Mouse (Mus musculus): ENCODE results near the gene Gpatch3. TPM values are rescaled to one million over a fixed set of nuclear protein-coding genes. Genes with fewer than 3 reads are reported as not detected.
A peak's percentile ranks its signal among the peaks of the same experiment; 100 is the strongest.

Gpatch3 gene
- 5.8 and 7.3 TPM in 2 replicates for polyA plus RNA-seq (2015; fragmentation: Nextera tagmentation; extraction: Ambion mirVana)

DNA sequence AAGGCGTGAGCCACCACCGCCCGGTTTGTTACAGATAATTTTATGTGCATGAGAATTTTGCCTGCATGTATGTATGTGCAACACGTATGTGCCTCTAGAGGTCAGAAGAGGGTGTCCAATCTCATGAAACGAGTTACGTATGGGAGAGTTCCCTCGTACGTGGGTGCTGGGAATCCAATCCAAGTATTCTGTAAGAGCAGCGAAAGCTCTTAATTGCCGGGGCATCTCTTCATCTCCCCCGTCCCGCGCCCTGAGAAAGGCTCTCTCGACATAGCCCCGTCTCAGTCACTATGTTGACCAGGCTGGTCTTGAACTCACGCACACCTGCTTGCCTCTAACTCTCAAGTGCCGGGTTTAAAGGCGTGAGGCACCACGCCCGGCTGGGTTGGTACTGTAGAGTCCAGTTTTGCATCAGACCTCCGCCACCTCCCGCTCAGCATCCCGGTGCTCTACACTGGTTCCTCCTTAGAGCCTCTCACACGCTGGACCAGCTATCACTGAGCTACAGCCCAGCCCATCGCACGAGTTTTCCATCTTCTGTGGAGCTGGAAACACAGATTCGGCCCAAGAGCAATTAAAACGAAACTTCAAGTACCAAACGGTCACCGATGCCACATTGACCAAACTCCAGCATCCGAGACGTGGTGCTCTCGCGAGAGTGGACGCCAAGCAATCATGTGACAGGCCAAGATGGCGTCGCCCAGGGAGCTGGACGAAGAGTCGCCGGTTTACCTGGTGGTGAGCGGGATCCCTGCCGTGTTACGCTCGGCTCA, at the start of gene Gpatch3:
Gene Gpatch3, plus strand, starts transcription at position 676 of the 773 bp plus-strand sequence.
- WGBS = 6% methylated on average over 44 of the region's 44 CpGs
- Histone ChIP-seq H3K4me3 (peak within 1 kb of the TSS; percentile 99), H3K36me3 (peaks cover 16% of the 10 kb centered on the region), H3K27me3 (no peaks in the 10 kb centered on the region), H3K27ac (peak within 1 kb of the TSS; percentile 90), H3K9ac (peak within 1 kb of the TSS; percentile 86), H3K4me2 (peak within 1 kb of the TSS; percentile 88), H3K4me1 (peaks cover 10% of the 10 kb centered on the region; the same call in 1 of the 2 replicates), H3K9me3 (no peaks in the 10 kb centered on the region)
- ATAC-seq (ENCODE audit: insufficient number of reproducible peaks, low FRiP score, low TSS enrichment, low read depth) = peak; percentile 86

DNA sequence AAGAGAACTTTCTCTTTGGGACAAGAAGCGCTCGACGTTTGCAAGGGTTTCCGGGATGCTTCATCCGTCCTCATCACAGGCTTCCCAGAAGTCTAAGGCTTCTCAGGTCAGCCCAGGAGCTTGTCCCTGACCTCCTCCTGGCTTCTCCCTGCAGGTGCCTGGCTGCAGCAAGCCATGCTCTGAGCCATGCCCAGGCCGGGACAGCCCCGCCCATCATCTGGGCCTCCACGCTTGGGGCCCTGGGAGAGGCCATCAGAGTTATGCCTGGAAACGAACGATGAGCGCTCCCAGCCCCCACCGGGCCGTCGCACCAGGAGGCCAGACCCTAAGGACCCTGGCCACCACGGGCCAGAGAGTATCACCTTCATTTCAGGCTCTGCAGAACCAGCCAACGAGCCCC, 46.8 kb upstream of the Gpatch3 start:
- H3K36me3 ChIP-seq = peaks cover 46% of the 10 kb centered on the region
- H3K9ac ChIP-seq = no peak overlapping the region
- no peak overlapping the region for H3K4me3 ChIP-seq
- no peaks in the 10 kb centered on the region; the same call in 1 of the 2 replicates for H3K4me1 ChIP-seq
- H3K27ac ChIP-seq = no peak overlapping the region
- H3K27me3 ChIP-seq = no peaks in the 10 kb centered on the region
- H3K4me2 ChIP-seq = no peak overlapping the region
- H3K9me3 ChIP-seq = no peaks in the 10 kb centered on the region
- 75% methylated on average over 16 of the region's 16 CpGs for WGBS
- ATAC-seq (ENCODE audit: insufficient number of reproducible peaks, low FRiP score, low TSS enrichment, low read depth) = no peak

DNA sequence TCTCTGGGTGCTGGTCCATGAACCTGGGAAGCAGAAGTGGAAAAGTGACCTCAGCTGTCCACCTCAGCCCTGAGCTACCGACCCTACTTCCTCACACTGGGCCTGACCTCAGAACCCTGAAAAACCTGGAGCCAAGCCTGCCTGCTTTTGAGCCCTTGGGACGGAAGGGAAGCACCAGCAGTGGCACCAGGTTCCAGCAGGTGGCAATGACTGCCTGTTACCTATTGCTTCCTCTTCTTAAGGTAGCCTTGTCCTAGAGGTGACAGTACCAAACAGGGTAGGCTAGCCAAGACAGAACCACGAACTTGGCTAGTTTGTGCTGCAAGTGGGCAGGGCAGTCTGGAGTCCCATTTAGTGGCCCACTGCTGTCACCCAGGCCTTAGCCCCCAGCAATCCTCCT, 41.8 kb upstream of the Gpatch3 start:
- no peak overlapping the region for H3K9ac ChIP-seq
- peaks cover 93% of the 10 kb centered on the region for H3K36me3 ChIP-seq
- no peak overlapping the region for H3K27ac ChIP-seq
- H3K9me3 ChIP-seq = no peaks in the 10 kb centered on the region
- no peaks in the 10 kb centered on the region; the same call in 1 of the 2 replicates for H3K4me1 ChIP-seq
- 87% methylated on average over 3 of the region's 3 CpGs for WGBS
- H3K4me2 ChIP-seq = no peak overlapping the region
- ATAC-seq (ENCODE audit: insufficient number of reproducible peaks, low FRiP score, low TSS enrichment, low read depth) = no peak
- no peaks in the 10 kb centered on the region for H3K27me3 ChIP-seq
- no peak overlapping the region for H3K4me3 ChIP-seq

DNA sequence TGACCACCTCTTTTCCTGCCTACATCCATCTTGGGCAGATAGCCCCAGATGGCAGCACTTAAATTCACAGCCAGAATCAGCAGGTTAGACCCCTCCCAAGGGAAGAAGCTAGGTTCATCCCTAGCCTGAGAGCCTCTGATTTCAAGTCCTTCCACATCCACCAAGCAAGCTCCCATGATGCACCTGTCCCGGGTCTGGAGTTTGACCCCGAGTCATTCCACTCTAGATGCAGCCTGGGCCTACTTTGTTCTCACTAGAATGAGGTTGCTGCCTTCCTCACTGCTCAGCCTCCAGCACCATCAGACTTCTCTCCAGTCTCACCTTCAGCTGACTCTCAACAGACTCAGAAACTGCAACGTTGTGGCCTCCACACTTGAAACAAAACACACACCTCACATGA, 38.5 kb upstream of the Gpatch3 start:
- no peaks in the 10 kb centered on the region for H3K4me1 ChIP-seq
- no peak overlapping the region for H3K27ac ChIP-seq
- no peak overlapping the region for H3K4me2 ChIP-seq
- H3K36me3 ChIP-seq = peaks cover 96% of the 10 kb centered on the region
- H3K9me3 ChIP-seq = no peaks in the 10 kb centered on the region
- WGBS = 89% methylated on average over 3 of the region's 3 CpGs
- ATAC-seq (ENCODE audit: insufficient number of reproducible peaks, low FRiP score, low TSS enrichment, low read depth) = no peak
- H3K9ac ChIP-seq = no peak overlapping the region
- H3K4me3 ChIP-seq = no peak overlapping the region
- H3K27me3 ChIP-seq = no peaks in the 10 kb centered on the region

DNA sequence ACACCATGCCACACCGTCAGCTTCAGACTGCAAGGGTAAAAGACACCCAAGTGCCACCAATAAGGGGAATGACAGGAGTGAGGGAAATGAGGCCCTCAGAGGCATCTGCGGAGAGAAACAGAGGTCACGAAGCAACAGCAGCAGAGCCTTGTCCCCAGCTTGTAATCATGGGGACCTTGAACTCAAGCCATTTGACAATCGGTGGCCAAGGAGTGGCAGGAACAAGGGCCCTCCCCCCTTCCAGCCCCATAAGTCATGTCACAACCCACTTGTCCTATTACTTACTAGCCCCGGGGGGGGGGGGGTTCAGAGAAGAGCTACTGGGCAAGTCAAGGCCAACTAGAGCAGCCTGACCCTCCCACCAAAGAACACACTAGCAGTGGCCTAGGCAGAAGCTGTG, 37.9 kb upstream of the Gpatch3 start:
- 91% methylated on average over 5 of the region's 5 CpGs for WGBS
- Histone ChIP-seq H3K4me2 (no peak overlapping the region), H3K27ac (no peak overlapping the region), H3K9ac (no peak overlapping the region), H3K9me3 (no peaks in the 10 kb centered on the region), H3K36me3 (peaks cover 96% of the 10 kb centered on the region), H3K4me1 (no peaks in the 10 kb centered on the region), H3K27me3 (no peaks in the 10 kb centered on the region), H3K4me3 (no peak overlapping the region)
- no peak for ATAC-seq (ENCODE audit: insufficient number of reproducible peaks, low FRiP score, low TSS enrichment, low read depth)

DNA sequence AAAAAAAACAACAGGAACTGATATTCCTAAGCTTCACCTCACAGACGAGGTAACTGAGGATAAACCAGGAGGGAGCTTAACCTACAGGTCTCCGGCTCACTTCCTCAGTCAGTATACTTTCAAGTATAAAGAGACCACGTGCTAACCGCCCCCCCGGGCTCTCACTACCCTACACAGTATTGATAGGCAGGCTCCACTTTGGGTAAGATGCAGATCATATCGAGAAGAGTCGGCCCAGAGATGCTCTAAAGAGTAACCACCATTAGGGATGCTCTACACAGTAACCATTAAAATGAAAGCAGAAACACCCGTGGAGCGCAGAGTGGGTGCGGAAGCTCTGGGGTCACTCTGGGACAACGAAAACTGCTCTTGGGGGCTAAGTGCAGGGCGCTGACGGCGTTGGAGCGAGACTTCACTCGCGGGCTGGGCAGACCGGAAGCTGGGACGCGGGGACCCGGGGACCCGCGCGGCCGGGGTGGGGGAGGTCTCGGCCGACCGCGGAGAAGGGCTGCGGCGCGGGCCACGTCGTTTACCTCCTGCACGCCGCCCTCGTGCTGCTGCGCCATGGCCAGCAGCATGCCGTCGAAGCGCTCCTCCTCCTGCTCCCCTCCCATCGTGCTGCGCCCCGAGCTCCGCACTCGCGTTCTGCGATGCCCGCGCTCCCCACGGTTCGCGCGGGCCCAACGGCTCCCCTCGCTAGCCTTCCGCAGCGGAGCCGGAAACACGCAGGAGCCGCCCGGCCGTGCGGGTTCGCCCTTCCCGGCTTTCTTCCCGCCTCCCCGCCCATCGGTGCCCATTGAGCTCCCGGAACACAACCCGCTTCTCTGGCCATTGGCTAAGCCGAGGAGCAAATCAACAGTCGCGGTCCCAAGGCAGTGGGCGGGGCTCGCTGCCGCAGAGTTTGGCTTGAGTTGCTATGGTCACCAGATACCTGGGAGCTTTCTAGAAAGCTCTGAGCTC, 29.0 kb upstream of the Gpatch3 start, which contains the start of gene Nudc:
Gene Nudc, minus strand, starts transcription at position 725 of the 960 bp plus-strand sequence.
- Histone ChIP-seq H3K36me3 (peaks cover 29% of the 10 kb centered on the region), H3K27ac (peak within 1 kb of the TSS; percentile 67), H3K4me3 (peak within 1 kb of the TSS; percentile 85), H3K9me3 (no peaks in the 10 kb centered on the region), H3K9ac (peak within 1 kb of the TSS; percentile 80), H3K4me2 (peak within 1 kb of the TSS; percentile 66), H3K27me3 (no peaks in the 10 kb centered on the region), H3K4me1 (peaks cover 15% of the 10 kb centered on the region)
- under 1% methylated on average over 77 of the region's 77 CpGs for WGBS
- peak; percentile 96 for ATAC-seq (ENCODE audit: insufficient number of reproducible peaks, low FRiP score, low TSS enrichment, low read depth)

DNA sequence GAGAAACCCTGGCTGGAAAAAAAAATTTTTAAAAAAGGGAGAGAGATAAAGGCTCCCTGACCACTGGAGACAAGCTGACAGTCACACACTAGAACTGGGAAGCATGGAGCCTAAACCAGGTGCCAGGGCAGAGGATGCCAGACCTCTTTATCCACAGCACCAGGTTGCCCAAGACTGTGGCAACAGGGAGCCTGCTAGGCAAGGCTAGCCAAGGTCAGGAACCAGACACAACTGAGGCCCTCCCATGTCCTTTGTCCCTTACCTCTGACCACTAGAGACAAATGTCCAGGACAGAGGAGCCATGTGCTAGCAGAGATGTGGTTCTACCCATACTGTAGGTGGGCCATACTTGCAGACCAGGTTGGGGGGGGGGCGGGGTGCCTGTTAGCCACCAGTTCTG, 22.5 kb upstream of the Gpatch3 start:
- Histone ChIP-seq H3K9me3 (no peaks in the 10 kb centered on the region), H3K9ac (no peak overlapping the region), H3K4me2 (no peak overlapping the region), H3K36me3 (no peaks in the 10 kb centered on the region), H3K27me3 (peaks cover 17% of the 10 kb centered on the region; the same call in 1 of the 2 replicates), H3K4me3 (no peak overlapping the region), H3K4me1 (no peaks in the 10 kb centered on the region), H3K27ac (no peak overlapping the region)
- WGBS = 70% methylated on average over 1 of the region's 1 CpGs
- no peak for ATAC-seq (ENCODE audit: insufficient number of reproducible peaks, low FRiP score, low TSS enrichment, low read depth)

DNA sequence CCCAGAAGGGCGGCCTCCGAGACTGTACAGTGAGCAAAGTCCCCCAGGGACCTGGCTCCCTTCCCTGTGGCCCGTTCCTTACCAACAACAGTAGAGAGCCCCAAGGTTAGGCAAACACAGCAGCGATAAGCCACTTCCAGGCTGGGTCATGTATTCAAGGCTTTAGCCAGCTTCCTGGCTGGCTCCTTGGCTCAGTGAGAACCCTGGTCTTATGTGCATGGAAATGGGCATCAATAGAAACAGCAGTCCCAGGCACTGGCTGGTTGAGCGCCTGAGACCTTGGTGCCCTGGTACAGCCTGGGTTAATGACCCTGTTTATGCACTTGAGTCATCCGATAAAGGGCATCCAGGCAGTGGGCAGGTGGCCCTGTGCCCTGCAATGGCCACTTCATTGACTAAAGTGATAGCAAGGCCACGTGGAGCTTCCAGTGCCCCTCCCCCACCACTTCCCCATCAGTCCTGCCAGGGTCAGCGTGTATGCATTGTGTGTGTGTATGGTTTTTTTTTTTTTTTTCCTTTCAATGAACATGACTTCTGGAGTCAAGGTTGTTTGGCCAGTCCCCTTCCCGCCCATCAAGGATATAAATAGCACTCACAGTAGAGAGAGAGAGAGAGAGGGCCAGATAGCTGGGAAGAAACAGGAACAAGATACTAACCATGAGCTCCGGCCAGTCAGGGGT, 21.6 kb upstream of the Gpatch3 start, which contains the start of gene Nr0b2:
Gene Nr0b2, plus strand, starts transcription at position 609 of the 680 bp plus-strand sequence.
- Histone ChIP-seq H3K4me1 (no peaks in the 10 kb centered on the region), H3K36me3 (no peaks in the 10 kb centered on the region), H3K4me3 (no peak within 1 kb of the TSS), H3K27ac (no peak within 1 kb of the TSS), H3K9me3 (no peaks in the 10 kb centered on the region), H3K4me2 (no peak within 1 kb of the TSS), H3K27me3 (peaks cover 17% of the 10 kb centered on the region; the same call in 1 of the 2 replicates), H3K9ac (no peak within 1 kb of the TSS)
- 68% methylated on average over 10 of the region's 10 CpGs for WGBS
- no peak for ATAC-seq (ENCODE audit: insufficient number of reproducible peaks, low FRiP score, low TSS enrichment, low read depth)

DNA sequence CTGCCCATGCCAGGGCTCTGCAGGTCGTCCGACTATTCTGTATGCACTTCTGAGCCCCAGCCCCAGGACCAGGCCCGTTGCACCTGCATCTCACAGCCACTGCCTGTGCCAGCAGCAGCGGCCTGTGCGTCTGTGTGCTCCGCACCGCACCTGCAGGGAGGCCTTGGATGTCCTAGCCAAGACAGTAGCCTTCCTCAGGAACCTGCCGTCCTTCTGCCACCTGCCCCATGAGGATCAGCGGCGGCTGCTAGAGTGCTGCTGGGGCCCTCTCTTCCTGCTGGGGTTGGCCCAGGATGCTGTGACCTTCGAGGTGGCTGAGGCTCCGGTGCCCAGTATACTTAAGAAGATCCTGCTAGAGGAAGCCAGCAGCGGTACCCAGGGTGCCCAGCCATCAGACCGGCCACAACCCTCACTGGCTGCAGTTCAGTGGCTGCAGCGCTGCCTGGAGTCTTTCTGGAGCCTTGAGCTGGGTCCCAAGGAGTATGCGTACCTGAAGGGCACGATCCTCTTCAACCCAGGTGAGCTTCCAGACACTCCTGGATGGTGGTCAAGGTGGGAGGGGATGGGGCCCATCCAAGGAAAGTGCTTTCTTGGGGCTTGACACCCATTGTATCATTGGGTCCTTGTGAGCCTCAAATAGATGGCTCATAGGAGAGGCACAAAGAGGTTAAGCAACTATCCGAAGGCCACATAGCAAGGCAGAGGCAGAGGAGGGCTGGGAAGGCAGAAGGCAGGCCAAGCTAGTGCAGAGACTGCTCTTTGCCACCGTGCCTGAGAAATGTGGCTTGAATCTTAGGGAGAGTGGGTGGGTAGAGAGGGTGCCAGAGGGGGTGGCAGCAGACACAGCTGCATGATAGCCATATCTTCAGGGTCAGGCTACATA, 20.9 kb upstream of the Gpatch3 start:
- peaks cover 17% of the 10 kb centered on the region; the same call in 1 of the 2 replicates for H3K27me3 ChIP-seq
- H3K9me3 ChIP-seq = no peaks in the 10 kb centered on the region
- no peak overlapping the region for H3K4me2 ChIP-seq
- ATAC-seq (ENCODE audit: insufficient number of reproducible peaks, low FRiP score, low TSS enrichment, low read depth) = no peak
- no peak overlapping the region for H3K9ac ChIP-seq
- no peak overlapping the region for H3K4me3 ChIP-seq
- WGBS = 73% methylated on average over 19 of the region's 19 CpGs
- H3K36me3 ChIP-seq = no peaks in the 10 kb centered on the region
- H3K27ac ChIP-seq = no peak overlapping the region
- H3K4me1 ChIP-seq = no peaks in the 10 kb centered on the region

DNA sequence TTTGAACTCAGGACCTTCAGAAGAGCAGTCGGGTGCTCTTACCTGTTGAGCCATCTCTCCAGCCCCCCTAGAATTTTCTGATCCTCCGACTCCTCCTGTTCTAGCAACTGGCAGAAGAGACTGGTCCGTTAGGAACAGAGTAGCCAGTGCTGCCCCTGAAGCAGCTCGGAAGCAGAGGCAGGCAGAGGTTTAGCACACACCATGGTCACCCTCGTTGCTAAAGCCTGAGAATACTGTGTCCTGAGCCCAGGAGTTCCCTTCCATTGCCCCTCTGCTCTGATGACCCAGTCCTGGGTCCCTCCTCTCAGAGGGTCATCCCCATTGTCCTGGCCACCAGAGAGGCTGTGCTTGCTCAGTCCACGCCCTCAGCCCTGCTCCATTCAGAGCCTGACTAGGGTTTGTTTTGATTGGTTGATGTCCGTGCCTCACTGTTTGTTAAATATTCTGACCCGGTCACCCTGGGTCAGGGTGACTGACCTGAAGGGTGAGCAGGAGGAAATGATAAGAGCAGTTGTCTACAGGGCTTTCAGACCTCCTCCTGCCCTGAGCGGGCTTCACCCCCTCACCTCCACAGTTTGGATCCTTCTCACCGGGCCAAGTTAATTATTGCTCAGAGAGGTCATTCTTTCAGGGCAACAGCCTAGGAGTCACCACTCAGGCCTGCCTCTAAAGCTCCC, 17.4 kb upstream of the Gpatch3 start:
- H3K9me3 ChIP-seq = no peaks in the 10 kb centered on the region
- no peaks in the 10 kb centered on the region for H3K4me1 ChIP-seq
- H3K27ac ChIP-seq = no peak overlapping the region
- no peak for ATAC-seq (ENCODE audit: insufficient number of reproducible peaks, low FRiP score, low TSS enrichment, low read depth)
- no peak overlapping the region for H3K4me3 ChIP-seq
- 42% methylated on average over 10 of the region's 10 CpGs for WGBS
- no peak overlapping the region for H3K4me2 ChIP-seq
- no peak overlapping the region for H3K9ac ChIP-seq
- peaks cover 12% of the 10 kb centered on the region; the same call in 1 of the 2 replicates for H3K27me3 ChIP-seq
- no peaks in the 10 kb centered on the region for H3K36me3 ChIP-seq
